Mouse (Mus musculus) cerebellum, adult 11-12 months (tissue): Measurements from ENCODE around the gene Atrip.
A peak's percentile ranks its signal among the peaks of the same experiment; 100 is the strongest.

Source experiments
- DNase-seq: peaks from one replicate; pipeline ENCODE4 v3.0.0; 2022

Atrip gene

DNA sequence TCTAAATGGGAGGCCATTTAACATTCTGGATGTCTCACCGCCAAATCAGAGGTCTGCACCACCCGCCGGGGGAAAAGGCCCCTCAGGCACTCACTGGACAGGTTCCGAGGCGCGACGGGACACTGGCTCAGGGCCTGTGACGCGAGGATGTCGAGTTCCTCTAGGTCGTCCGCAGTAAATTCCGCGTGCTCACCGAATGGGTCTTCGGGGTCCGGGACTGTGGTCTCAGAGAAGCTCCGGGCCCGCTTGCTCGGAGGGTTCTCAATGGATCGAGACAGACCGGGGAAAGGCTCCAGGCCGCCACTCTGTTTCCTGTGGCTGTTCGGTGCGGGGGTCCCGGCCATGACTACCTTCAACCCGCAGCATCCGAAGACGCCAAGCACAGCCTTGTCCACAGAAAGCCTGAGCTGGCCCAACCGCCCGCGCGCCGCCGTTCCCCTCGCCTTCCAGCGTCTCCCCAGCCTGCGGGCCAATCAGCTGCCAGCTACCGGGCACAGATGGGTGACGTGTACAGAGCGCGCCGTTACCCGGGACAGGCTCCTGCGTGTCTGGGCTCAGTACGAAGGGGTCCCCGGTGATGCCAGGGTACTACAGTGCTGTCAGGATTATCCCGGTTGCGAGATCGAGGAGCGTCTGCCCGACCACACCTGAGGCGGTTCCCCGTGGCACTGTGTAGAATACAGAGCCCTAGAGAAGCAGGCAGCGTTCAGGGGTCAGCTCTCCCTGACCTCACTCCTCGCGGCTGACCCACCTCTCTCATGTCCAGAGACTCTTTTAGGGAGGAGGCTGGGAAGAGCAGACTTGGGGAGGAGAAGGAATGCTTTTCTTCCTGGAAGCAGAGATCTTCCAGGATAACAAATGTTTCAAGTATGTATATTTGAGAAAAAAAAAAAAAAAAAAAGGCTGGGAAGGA, at the start of gene Atrip:
Atrip (minus strand) TSS at position 464 of the 913 bp plus-strand sequence.
- DNase-seq = peak; percentile 91

DNA sequence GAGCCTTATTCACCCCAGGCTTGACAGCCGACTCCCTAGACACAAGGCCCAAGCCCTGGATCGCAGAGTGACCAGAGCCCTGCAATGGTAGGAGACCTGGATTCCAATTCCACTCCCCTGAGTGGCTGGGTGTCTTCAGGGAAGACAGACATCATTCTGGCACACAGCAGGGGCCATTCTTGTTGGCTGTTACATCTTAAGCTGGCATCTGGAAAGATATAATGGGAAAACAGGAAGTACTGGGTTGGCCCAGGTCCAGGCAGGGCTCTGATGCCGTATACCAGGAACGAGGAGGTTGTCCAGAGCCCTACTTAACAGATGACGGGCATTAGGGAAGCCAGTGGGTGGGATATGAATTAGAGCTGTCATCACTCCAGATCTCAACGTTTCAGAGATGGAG, 49.3 kb upstream of the Atrip start:
- DNase-seq = no peak

DNA sequence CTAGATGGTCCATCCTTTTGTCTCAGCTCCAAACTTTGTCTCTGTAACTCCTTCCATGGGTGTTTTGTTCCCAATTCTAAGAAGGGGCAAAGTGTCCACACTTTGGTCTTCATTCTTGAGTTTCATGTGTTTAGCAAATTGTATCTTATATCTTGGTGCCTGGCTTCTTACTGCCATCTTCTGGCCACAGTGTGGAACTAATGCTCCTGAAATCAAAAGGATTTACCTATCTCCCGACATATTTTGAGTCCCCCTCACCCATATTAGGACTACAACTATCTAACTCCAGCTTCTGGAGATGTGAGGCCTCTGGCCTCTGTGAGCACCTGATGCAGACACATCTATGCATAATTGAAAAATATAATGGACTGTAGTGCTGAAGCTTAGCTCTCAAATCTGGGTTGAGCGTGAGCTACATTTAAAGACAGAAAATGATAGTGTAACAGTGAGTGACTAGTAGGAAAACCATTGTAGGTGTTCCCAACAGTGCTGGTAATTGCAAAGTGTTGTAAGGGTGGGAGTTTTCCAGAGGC, 48.7 kb upstream of the Atrip start:
- DNase-seq = no peak

DNA sequence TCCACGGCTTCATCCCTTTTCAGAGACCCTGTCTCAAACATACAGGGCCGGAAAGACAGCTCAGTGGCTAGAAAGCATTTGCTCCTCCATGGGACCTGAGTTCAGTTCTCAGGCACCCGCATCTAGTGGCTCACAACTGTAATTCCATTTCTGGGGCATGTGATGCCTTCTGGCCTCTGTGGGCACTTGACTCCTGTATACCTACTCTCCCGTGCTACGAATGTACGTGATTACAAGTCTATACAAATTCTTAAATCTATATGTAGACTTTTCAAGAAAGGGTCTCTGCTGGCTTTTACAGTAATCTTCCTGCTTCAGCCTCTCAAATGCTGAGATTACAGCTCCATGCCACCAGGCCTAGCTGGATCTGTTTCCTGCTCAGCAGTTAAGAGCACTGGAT, 47.0 kb upstream of the Atrip start:
- DNase-seq = no peak

DNA sequence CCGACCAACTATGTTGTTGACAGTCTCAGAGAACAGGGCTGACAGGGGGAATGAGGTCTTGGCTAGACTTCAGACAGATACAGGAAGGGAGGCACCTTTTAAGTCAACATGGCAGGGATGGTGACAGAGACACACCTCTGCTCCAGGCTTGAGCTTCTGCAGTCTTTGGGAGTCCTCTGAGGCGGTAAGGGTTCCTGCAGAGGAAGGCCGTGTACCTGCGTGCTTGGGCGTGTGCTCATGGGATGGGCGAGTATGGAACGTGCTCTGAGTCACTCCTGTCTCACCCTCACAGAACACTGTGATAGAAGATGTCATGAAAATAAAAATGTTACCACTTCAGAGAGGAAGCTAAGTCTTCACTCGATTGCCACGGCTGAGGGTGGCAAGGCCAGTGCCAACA, 45.6 kb upstream of the Atrip start:
- no peak for DNase-seq

DNA sequence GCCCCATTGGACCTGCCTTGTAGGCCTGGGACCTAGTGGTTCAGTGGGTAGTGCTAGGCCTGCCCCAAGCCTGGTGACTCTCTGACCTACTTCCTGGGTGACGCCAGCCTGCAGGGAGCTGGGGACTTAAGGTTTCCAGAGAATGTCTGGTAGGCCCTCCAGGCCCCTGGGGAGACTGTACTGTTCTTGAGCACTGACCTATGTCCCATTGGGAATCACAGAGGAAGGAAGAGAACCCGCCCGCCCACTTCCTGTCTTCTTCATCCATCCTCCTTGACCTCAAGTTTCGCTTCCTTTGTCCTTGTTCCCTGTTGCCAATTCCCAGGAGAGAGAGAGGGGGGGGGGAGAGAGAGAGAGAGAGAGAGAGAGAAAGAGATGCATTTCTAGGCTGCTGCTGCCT, 44.2 kb upstream of the Atrip start:
- DNase-seq = no peak

DNA sequence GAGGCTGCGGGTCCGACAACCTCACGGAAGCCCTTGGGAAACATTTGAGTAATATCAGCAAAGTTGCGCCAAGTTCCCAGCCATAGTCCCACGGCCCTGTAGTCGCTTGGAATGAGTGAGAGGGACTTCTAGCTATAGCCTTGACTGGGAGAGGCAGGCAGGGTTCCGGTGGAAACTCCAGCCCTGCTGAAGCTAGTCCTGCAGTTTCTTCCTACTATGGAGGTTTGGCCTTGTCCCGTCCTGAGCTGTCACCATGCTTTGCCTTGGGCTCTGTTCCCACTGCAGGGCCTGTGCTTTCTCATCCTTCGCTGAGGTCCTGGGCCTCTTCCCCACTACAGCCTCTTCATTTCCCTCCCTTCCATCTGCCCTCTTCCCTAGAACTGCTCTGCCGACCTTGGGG, 42.3 kb upstream of the Atrip start:
- no peak for DNase-seq

DNA sequence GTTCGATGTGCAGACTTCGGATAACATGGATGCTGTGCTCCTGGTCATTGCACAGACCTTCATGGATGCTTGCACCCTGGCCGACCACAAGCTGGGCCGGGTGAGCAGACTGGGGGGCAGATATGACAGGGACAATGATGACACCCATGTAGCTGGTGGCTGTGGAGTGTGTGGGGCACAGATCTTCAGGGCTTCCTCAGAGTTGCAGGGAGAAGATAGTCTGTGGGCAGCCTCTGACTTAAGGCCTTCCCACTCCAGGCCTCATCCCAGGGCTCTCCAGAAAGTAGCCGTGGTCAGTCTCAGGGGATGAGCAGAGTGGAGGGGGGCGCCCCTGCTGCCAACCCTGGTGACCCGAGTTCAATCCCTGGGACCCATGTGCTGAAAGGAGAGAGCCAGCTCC, 40.9 kb upstream of the Atrip start:
- no peak for DNase-seq

DNA sequence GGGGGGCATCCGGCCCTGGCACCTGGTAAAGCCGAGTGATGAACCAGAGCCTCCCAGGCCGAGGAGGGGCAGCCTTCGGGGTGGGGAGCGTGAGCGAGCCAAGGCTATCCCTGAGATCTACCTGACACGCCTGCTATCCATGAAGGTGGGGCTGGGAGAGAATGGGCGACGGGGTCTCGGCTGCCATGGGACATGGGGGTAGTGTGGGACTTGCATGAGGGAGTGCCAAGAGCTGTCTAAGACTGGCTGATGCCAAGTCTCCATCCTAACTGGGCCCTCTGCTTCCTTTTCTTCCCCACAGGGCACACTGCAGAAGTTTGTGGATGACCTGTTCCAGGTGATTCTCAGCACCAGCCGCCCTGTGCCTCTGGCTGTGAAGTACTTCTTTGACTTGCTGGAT, 40.4 kb upstream of the Atrip start:
- DNase-seq = no peak

DNA sequence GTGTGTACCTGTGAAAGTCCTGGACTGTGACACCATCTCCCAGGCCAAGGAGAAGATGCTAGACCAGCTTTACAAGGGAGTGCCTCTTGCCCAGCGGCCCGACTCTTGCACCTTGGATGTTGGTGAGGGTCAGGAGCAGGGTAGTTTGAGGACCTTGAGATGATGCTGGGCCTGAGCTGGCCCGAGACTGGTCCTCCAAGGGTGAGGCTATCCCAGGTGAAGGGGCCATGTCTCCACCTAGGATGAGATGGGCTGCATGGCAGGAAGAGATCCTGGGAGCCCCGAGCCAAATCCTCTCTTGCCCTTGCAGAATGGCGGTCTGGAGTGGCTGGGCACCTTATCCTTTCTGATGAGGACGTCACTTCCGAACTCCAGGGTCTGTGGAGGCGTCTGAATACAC, 39.4 kb upstream of the Atrip start:
- DNase-seq = no peak

DNA sequence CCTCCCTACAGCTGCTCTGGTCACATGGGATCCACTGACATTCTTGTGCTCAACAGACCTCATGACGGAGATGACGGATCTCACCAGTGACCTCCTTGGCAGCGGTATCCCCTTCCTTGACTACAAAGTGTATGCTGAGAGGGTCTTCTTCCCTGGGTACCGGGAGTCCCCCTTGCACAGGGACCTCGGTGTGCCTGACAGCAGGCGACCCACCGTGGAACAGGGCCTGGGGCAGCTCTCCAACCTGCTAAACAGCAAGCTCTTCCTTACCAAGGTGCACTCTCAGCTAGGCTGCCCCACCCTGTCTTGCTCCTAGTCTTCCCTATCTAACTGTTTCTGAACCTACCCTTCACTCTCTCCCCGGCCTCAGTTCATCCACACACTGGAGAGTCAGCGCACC, 37.7 kb upstream of the Atrip start:
- DNase-seq = no peak

DNA sequence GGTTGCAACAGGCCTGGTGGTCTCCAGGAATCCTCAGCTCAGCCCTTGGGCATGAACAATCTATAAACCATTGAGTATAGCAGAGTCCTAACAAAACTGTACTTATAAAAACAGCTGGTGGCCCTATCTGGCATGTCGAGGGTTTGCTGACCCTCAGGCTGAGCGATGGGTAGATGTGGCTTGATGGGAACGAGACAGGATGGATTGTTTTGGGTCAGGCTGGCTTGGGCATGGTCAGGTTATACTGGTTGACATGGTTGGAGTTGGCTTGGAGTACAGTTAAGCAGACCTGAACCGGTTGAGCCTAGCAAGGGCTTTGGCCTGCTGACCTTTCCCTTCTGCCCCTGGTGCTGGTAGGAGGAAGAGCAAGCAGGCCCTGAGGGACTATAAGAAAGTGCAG, 37.2 kb upstream of the Atrip start:
- DNase-seq = no peak

DNA sequence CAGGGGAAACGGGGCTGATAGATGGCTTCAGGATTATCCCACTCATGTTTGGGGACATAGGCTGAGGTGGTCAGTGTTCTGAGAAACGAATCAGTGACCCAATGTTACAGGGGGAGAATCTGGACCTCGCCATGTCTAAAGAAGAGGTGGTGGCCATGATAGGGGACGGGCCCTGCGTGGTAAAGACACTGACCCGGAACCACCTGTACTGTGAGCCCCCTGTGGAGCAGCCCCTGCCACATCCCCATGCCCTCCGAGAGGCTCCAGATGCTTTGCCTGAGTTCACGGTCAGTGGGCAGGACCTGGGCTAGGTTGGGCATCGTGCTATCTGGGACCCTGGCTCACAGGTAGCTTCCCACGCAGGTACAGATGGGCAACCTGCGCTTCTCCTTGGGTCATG, 36.3 kb upstream of the Atrip start:
- no peak for DNase-seq

DNA sequence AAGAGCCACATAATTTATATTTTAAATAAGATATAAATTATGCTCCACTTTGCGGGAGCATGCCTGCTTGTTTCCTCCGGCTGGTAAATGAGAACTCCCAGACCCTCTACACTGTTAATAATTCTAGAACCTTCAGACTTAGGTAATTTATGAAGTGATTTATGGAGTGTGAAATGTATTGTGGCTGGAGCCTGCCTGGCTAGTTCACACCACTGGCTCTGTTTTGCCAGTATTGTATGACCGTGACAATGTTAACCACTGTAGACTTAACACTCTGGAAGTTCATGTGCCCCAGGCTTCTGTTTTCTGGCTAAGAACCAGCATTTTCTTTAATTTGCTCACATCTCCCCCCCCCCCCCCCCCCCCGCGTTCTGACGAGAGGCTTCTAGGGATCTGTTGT, 33.4 kb upstream of the Atrip start:
- no peak for DNase-seq

DNA sequence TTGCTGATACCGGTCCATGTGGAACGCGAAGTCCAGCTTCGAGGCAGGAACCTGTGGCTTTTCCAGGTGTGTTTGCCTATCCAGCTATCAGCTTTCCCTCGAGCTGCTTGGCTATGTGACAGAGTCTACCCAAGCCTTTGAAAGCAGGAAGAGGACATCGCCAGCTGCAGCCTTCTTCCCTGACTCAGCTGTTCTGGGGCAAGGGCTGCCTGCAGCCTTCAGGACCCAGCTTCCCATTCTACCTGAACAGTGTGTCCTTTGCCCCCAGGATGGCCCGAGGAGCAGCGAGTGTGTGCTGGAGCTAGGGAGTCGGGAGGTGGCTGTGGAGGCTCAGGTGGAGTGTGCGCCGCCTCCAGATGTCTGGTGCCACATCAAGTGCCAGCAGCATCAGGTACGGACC, 31.7 kb upstream of the Atrip start:
- DNase-seq = no peak

DNA sequence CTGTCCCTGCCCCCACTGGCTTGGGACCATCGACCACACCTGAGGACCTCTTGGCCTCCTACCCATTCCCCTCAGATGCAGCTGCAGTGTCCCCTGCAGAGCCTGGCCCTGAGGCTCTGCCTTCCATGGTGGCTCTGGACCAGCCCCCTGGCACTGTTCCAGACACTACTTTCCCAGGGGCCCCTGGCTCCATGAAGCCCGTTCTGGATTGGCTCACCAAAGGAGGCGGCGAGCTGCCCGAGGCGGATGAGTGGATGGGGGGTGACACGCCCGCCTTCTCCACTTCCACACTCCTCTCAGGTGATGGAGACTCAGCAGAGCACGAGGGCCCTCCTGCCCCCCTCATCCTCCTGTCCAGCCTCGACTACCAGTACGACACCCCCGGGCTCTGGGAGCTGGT, 31.1 kb upstream of the Atrip start:
- no peak for DNase-seq

DNA sequence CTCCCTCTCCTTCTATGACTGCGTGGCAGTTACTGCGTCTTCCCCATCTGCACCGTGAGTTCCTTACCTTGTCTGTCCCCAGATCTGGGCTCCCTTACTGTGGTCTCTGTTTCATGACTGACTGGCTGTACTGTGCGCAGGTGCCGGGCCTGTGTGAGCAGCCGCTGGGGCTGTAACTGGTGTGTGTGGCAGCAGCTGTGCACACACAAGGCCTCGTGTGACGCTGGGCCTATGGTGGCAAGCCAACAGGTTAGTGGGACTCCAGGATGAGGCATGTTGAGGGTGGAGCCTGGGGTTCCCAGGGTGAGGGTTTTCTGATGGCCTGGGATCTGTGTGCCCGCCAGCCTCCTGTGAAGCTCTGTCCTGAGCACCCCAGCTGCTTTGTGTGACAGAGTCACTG, 30.2 kb upstream of the Atrip start:
- DNase-seq = no peak

DNA sequence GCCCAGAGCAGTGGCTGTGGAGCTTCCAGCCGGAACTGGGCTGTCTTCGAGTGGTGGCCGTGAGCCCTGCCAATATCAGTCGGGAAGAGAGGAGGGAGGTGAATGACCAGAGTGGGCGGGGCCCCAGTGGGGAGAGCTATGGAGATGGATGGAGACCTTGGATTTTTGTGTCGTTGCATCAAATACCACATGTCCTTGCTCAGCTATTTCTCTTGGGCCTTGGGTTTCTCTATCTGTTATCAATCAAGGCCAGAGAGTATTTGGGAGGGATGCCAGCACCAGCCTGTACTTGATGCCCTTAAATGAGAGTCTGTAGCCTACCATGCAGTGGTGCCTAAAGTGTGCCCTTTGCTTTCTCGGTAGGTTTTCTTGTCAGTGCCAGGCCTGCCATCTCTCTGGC, 29.3 kb upstream of the Atrip start:
- DNase-seq = no peak

DNA sequence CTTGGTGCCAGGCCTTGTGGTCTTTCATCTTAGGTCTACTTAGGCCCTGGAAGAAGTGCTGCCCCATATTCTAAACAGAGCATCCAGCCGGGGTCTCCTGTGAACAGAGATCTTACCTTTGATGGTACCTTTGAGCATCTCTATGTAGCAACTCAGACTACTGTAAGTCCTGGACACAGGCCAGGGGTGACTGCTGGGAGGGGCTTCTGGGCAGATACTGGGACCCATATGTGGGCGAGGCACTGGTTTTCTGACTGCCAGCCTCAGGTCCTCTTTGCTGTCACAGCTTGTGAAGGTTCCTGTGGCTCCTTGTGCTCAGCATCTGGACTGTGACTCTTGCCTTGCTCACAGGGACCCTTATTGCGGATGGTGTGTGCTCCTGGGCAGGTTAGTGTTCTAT, 28.6 kb upstream of the Atrip start:
- DNase-seq = no peak

DNA sequence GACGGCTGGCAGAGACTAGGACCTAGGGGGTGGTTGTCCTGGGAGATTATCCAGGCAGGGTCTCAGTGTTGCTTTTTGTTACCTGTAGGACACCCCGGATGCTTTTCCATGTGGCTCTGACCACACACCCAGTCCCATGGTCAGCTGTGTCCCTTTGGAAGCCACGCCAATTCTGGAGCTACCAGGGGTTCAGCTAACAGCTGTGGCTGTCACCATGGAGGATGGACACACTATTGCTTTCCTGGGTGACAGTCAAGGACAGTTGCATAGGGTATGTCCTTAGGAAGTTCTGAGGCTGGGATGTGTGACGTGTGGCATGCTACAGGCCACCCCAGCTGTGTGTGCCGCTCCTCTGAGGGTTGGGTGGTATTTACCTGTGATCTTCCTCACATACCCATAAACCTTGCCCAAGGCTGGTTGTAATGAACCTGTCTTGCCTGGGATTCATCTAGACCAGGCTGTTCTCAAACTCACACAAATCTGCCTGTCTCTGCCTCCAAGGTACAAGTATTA, 28.1 kb upstream of the Atrip start:
- DNase-seq = no peak

DNA sequence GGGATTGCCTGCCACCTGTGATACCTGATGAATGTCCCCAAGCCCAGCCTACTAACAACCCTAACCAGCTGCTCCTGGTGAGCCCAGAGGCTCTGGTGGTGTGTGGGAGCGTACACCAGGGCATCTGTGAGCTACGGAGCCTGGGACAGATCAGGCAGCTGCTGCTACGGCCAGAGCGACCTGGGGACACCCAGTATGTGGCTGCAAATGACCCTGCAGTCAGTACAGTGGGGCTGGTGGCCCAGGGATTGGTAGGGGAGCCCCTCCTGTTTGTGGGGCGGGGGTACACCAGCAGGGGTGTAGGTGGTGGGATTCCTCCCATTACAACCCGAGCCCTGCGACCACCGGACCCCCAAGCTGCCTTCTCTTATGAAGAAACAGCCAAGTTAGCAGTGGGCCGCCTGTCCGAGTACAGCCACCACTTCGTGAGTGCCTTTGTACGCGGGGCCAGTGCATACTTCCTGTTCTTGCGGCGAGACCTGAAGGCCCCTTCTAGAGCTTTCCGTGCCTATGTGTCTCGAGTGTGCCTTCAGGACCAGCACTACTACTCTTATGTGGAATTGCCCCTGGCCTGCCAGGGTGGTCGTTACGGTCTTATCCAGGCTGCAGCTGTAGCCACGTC, 26.5 kb upstream of the Atrip start:
- no peak for DNase-seq

DNA sequence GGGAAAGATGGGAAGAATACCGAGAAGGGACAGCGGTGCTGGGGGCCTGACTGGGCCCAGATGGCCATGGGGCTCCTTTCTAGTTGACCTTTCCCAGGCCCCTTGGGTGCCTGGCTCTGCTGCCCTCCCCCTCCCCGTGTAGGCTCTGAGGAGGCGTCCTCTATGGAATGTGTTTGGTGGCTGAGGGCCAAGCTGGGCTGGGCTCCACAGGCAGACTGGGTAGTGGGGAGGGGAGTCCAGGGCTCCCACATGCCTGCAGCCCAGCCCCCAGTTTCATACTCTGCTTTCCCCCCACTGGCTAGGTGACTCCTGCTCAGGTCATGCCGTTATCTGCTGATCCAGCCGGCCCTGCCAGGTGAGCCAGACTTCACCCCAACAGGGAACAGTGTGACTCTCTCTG, 25.0 kb upstream of the Atrip start:
- DNase-seq = no peak

DNA sequence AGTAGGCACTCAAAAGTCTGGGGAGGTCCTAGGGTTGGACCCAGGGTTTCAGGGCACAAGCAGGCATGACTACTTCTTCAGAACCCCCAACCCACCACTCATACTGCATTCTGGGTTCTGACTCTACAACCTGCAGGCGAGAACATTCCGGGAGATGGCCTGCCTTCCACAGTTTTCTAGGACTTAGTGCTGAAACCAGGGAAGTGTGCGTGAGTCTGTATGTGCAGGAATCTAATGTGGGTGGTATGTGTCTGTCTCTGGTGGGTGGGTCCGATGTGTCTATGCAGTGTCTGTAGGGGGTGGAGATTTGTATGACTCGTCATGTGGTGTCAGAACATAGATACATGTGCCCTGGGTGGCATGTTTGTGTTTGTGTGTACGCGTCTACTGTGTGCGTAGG, 24.4 kb upstream of the Atrip start:
- DNase-seq = no peak

DNA sequence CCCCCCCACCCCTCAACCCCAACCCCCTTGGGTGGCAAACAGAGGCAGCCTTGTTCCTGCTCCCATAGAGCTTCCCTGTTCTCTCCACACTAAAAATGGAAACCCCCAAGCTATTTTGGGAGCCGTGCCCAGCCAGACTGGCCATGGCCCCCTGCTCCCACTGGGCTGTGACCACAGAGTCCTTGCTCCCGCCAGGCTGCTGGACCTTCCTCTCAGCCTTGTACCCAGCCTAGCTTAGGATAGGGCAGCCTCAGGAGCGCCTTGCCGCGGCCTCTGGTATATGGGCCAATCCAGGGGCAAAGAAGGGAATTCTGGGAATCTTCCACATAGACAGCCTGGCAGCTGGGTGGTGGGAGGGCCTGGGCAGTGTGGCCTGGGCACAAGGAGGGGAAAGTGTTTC, 23.9 kb upstream of the Atrip start:
- DNase-seq = peak; percentile 66
